Mouse (Mus musculus) megakaryocyte progenitor cell, adult 5-6 weeks (primary cell): ENCODE results near the gene S100a3. TPM values are rescaled to one million over a fixed set of nuclear protein-coding genes. Genes with fewer than 3 reads are reported as not detected.
A peak's percentile ranks its signal among the peaks of the same experiment; 100 is the strongest.

Experiments used
- ATAC-seq: replicated peaks from 2 replicates; pipeline ENCODE4 v1.8.0; 2016; ENCODE audit warnings: mild to moderate bottlenecking, moderate TSS enrichment, inconsistent platforms; ENCODE audit not compliant: poor library complexity
- total RNA-seq, 2 experiments: library from RNA; stranded (forward) in 1 of 2; stranded (reverse) in 1 of 2; fragments of 157-497, 149-512 nt in 1 of 2; fragments of 200-1000 nt in 1 of 2; gene quantifications; 2 replicates each; pipeline versions ENCODE4 v1.2.3 to v1.2.4; 2015 to 2017

The S100a3 gene
- total RNA-seq, 2 experiments from 2014 or later, result not detected

GRCm38 (mm10) chr3:90623435-90624071 lies 63.2 kb downstream of the S100a3 start:
- no peak for ATAC-seq

- ATAC-seq, result no peak
Measured at GRCm38 (mm10) chr3:90625496-90625895, 65.1 kb downstream of the S100a3 start.

GRCm38 (mm10) chr3:90626266-90627021 lies 66.1 kb downstream of the S100a3 start:
- ATAC-seq, result no peak

GRCm38 (mm10) chr3:90627366-90627765 lies 67.0 kb downstream of the S100a3 start:
- ATAC-seq, result peak; percentile 47

- peak; percentile 61 for ATAC-seq
Measured at GRCm38 (mm10) chr3:90627807-90628206, 67.4 kb downstream of the S100a3 start.

- no peak for ATAC-seq
Measured at GRCm38 (mm10) chr3:90629298-90629697, 68.9 kb downstream of the S100a3 start.

GRCm38 (mm10) chr3:90631984-90632383 lies 71.6 kb downstream of the S100a3 start:
- peak; percentile 54 for ATAC-seq

- no peak for ATAC-seq
Measured at GRCm38 (mm10) chr3:90638511-90639275, 78.3 kb downstream of the S100a3 start.

GRCm38 (mm10) chr3:90639511-90640154 lies 79.3 kb downstream of the S100a3 start:
- ATAC-seq, result peak; percentile 85

GRCm38 (mm10) chr3:90640981-90641380 lies 80.6 kb downstream of the S100a3 start:
- ATAC-seq, result no peak

- peak; percentile 79 for ATAC-seq
Measured at GRCm38 (mm10) chr3:90644220-90644619, 83.8 kb downstream of the S100a3 start.

GRCm38 (mm10) chr3:90647291-90647690 lies 86.9 kb downstream of the S100a3 start:
- ATAC-seq, result 0 out of 2 replicates have a peak, but pooled peaks have one; percentile 48

GRCm38 (mm10) chr3:90648981-90649380 lies 88.6 kb downstream of the S100a3 start:
- no peak for ATAC-seq

- ATAC-seq, result no peak
Measured at GRCm38 (mm10) chr3:90649832-90650231, 89.5 kb downstream of the S100a3 start.

Other genes with a start within 250 kb of the S100a3 start
- gene Slc27a3, start 170.6 kb upstream of the S100a3 start, total RNA-seq (2015), result 0.17 and 0.32 TPM in 2 replicates
- gene Slc27a3, start 170.6 kb upstream of the S100a3 start, total RNA-seq (2017), result 0.27 and 0.83 TPM in 2 replicates
- gene Ints3, start 127.0 kb upstream of the S100a3 start, total RNA-seq (2015), result 17.5 and 20.2 TPM in 2 replicates
- gene Ints3, start 127.0 kb upstream of the S100a3 start, total RNA-seq (2017), result 21.6 and 24.7 TPM in 2 replicates
- not detected in 2 replicates for gene Npr1, start 94.7 kb upstream of the S100a3 start, total RNA-seq (2015)
- gene Npr1, start 94.7 kb upstream of the S100a3 start, total RNA-seq (2017), result not detected in 2 replicates
- 120 and 136 TPM in 2 replicates for gene Ilf2, start 84.5 kb upstream of the S100a3 start, total RNA-seq (2015)
- 204 and 227 TPM in 2 replicates for gene Ilf2, start 84.5 kb upstream of the S100a3 start, total RNA-seq (2017)
- gene Snapin, start 69.5 kb upstream of the S100a3 start, total RNA-seq (2015), result 41.2 and 42.1 TPM in 2 replicates
- 32.3 and 45.0 TPM in 2 replicates for gene Snapin, start 69.5 kb upstream of the S100a3 start, total RNA-seq (2017)
- 112 and 119 TPM in 2 replicates for gene Chtop, start 51.1 kb upstream of the S100a3 start, total RNA-seq (2015)
- gene Chtop, start 51.1 kb upstream of the S100a3 start, total RNA-seq (2017), result 96.0 and 114 TPM in 2 replicates
- gene S100a1, start 46.2 kb upstream of the S100a3 start, total RNA-seq (2015), result 123 and 145 TPM in 2 replicates
- gene S100a1, start 46.2 kb upstream of the S100a3 start, total RNA-seq (2017), result 121 and 131 TPM in 2 replicates
- gene S100a13, start 46.1 kb upstream of the S100a3 start, total RNA-seq (2015), result 49.3 and 59.5 TPM in 2 replicates
- gene S100a13, start 46.1 kb upstream of the S100a3 start, total RNA-seq (2017), result 84.2 and 96.0 TPM in 2 replicates
- gene S100a14, start 33.7 kb upstream of the S100a3 start, total RNA-seq (2015), result not detected in 2 replicates
- 0.33 TPM in 1 of 2 replicates, not detected in the other for gene S100a14, start 33.7 kb upstream of the S100a3 start, total RNA-seq (2017)
- gene S100a16, start 23.3 kb upstream of the S100a3 start, total RNA-seq (2015), result 1.0 TPM in 1 of 2 replicates, not detected in the other
- gene S100a16, start 23.3 kb upstream of the S100a3 start, total RNA-seq (2017), result not detected in 2 replicates
- not detected in 2 replicates for gene S100a2, start 29.7 kb downstream of the S100a3 start, total RNA-seq (2015)
- gene S100a2, start 29.7 kb downstream of the S100a3 start, total RNA-seq (2017), result not detected in 2 replicates
- not detected in 2 replicates for gene Gm42674, start 41.3 kb downstream of the S100a3 start, total RNA-seq (2015)
- not detected in 2 replicates for gene Gm42674, start 41.3 kb downstream of the S100a3 start, total RNA-seq (2017)
- gene S100a4, start 43.2 kb downstream of the S100a3 start, total RNA-seq (2015), result 31.5 and 39.6 TPM in 2 replicates
- gene S100a4, start 43.2 kb downstream of the S100a3 start, total RNA-seq (2017), result 19.4 and 53.6 TPM in 2 replicates
- gene S100a5, start 47.9 kb downstream of the S100a3 start, total RNA-seq (2015), result not detected in 2 replicates
- not detected in 2 replicates for gene S100a5, start 47.9 kb downstream of the S100a3 start, total RNA-seq (2017)
- gene S100a6, start 52.3 kb downstream of the S100a3 start, total RNA-seq (2015), result 31.2 and 57.3 TPM in 2 replicates
- 10.7 and 21.3 TPM in 2 replicates for gene S100a6, start 52.3 kb downstream of the S100a3 start, total RNA-seq (2017)
- not detected in 2 replicates for gene S100a7a, start 93.4 kb downstream of the S100a3 start, total RNA-seq (2015)
- gene S100a7a, start 93.4 kb downstream of the S100a3 start, total RNA-seq (2017), result not detected in 2 replicates
- 2,361 and 4,241 TPM in 2 replicates for gene S100a8, start 108.4 kb downstream of the S100a3 start, total RNA-seq (2015)
- gene S100a8, start 108.4 kb downstream of the S100a3 start, total RNA-seq (2017), result 1,918 and 3,820 TPM in 2 replicates
- 2,769 and 4,892 TPM in 2 replicates for gene S100a9, start 135.1 kb downstream of the S100a3 start, total RNA-seq (2015)
- 952 and 2,018 TPM in 2 replicates for gene S100a9, start 135.1 kb downstream of the S100a3 start, total RNA-seq (2017)
- not detected in 2 replicates for gene Pglyrp4, start 166.3 kb downstream of the S100a3 start, total RNA-seq (2015)
- 0.17 TPM in 1 of 2 replicates, not detected in the other for gene Pglyrp4, start 166.3 kb downstream of the S100a3 start, total RNA-seq (2017)
- gene Gm5849, start 217.3 kb downstream of the S100a3 start, total RNA-seq (2015), result not detected in 2 replicates
- not detected in 2 replicates for gene Gm5849, start 217.3 kb downstream of the S100a3 start, total RNA-seq (2017)